Mouse (Mus musculus) heart, embryonic 11.5 days (tissue): Measurements from ENCODE around the gene Wdr37. TPM values are rescaled to one million over a fixed set of nuclear protein-coding genes. Genes with fewer than 3 reads are reported as not detected.
A peak's percentile ranks its signal among the peaks of the same experiment; 100 is the strongest.

Source experiments
- ATAC-seq: fragments of 200-750 bp; cut with Nextera tagmentation; replicated peaks from 2 replicates; pipeline ENCODE4 v1.8.0; 2017; ENCODE audit warnings: moderate library complexity; ENCODE audit not compliant: insufficient number of reproducible peaks, low FRiP score, low TSS enrichment
- H3K27ac ChIP-seq: fragments of 300-500 bp; sonication (generic); 2 replicates; pipeline ENCODE4 v1.5.1; 2014; ENCODE audit warnings: mild to moderate bottlenecking, low read depth, low read length
- H3K27me3 ChIP-seq: fragments of 300-500 bp; sonication (generic); 2 replicates; pipeline ENCODE4 v1.6.1; 2014; ENCODE audit warnings: mild to moderate bottlenecking, low read length, mixed read lengths; ENCODE audit not compliant: control insufficient read depth, insufficient read depth
- H3K36me3 ChIP-seq: fragments of 300-500 bp; sonication (generic); 2 replicates; pipeline ENCODE4 v1.6.1; 2014; ENCODE audit warnings: mild to moderate bottlenecking, low read length, moderate library complexity, mixed read lengths; ENCODE audit not compliant: control insufficient read depth, insufficient read depth
- H3K4me1 ChIP-seq: fragments of 300-500 bp; sonication (generic); 2 replicates; pipeline ENCODE4 v1.6.1; 2014; ENCODE audit warnings: low read length; ENCODE audit not compliant: control insufficient read depth, insufficient read depth
- H3K4me2 ChIP-seq: fragments of 300-500 bp; sonication (generic); 2 replicates; pipeline ENCODE4 v1.6.1; 2014; ENCODE audit warnings: mild to moderate bottlenecking, moderate library complexity
- H3K4me3 ChIP-seq: fragments of 300-500 bp; sonication (generic); 2 replicates; pipeline ENCODE4 v1.5.1; 2014; ENCODE audit warnings: low read depth, low read length
- H3K9ac ChIP-seq: fragments of 300-500 bp; sonication (generic); 2 replicates; pipeline ENCODE4 v1.6.1; 2014; ENCODE audit warnings: mild to moderate bottlenecking, low read depth, low read length, moderate library complexity
- H3K9me3 ChIP-seq: fragments of 300-500 bp; sonication (generic); replicated peaks from 2 replicates; pipeline ENCODE4 v1.6.1; 2016; ENCODE audit warnings: low read length; ENCODE audit not compliant: control insufficient read depth
- WGBS: fragments of 180-500 bp; shearing (Covaris S2); extraction: QIAGEN DNeasy Blood & Tissue Kit; methylation state at CpG from one replicate; pipeline ENCODE4 v1.1.7; 2014; ENCODE audit not compliant: insufficient replicate concordance; 5-methylcytosine and 5-hydroxymethylcytosine counted together
- polyA plus RNA-seq: library from polyadenylated mRNA; unstranded; fragments of >200 nt; fragmentation: Nextera tagmentation; extraction: Ambion mirVana; gene quantifications from 2 replicates; pipeline ENCODE4 v1.2.1, GENCODE M21; 2014

Gene Wdr37
- polyA plus RNA-seq, 1 experiment from 2014 or later = 19.6 TPM

GRCm38 (mm10) chr13:8873776-8874175 is 2.1 kb upstream of the Wdr37 start:
- Histone ChIP-seq H3K4me1 (0 out of 2 replicates have a peak, but pooled peaks cover 8% of the 10 kb centered on the region), H3K4me3 (no peak overlapping the region), H3K9me3 (no peaks in the 10 kb centered on the region), H3K4me2 (no peak overlapping the region), H3K36me3 (no peaks in the 10 kb centered on the region), H3K27ac (no peak overlapping the region), H3K27me3 (no peaks in the 10 kb centered on the region), H3K9ac (no peak overlapping the region)
- no peak for ATAC-seq
- WGBS = 90% methylated on average over 1 of the region's 1 CpGs

DNA sequence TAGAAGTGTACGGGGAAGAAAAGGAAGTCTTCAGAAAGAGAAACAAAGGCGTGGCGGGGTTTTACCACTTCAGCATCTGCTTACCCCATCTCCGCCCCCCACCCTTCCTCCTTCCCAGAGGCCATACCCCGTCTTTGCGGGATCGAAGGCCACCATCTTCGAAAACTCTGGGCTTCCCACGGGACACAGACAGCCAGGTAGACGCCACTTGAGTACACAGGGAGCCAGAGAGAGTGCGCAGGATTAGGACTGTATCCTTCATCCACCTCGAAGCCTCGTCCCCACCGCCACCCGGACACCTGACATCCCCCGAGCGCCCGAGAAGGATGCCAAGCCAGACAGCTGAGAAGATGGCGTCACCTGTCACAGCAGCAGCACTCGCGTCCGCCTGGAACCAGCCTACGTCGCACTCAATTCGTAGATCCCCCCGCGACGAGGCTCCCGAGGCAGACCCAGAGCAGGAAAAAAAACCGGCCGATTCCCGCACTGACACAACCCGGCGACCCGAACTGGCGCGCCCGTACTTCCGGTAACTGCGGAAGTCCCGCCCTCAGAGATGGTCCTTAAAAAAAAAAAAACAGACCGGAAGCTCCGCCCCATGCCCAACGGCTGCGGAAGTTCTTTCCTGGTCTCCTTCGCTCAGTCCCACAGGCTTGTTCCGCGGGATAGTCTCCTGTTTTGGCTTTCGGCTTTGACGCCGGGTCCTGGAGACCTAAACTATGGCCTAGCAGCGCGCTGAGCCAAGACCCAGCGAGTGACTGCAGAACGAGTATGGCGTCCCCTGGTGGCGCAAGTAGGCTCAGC is 997 bp downstream of the Wdr37 start:
- Histone ChIP-seq H3K27ac (peak overlapping the region; percentile 95), H3K27me3 (no peaks in the 10 kb centered on the region), H3K9me3 (no peaks in the 10 kb centered on the region), H3K36me3 (no peaks in the 10 kb centered on the region), H3K4me1 (0 out of 2 replicates have a peak, but pooled peaks cover 8% of the 10 kb centered on the region), H3K4me2 (peak overlapping the region; percentile 84), H3K4me3 (peak overlapping the region; percentile 91), H3K9ac (peak overlapping the region; percentile 88)
- under 1% methylated on average over 57 of the region's 57 CpGs for WGBS
- peak; percentile 86 for ATAC-seq

DNA sequence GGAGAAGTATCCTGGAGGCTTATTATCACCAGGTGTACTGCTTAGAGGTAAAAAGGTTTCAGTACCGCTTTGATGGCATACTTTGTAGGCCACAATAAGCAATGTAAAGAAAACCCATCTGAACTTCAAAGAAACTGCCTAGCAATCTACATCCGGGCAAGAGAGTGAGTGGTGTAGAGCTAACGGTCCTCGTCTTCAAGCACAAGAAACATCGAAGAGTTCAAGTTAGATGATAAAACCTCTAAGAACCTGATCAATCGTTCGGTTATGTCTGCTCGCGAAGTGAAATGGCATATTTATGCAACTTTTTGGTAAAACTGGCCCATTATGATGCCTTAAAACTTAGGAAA is 1.6 kb downstream of the Wdr37 start:
- peak overlapping the region; percentile 84 for H3K4me2 ChIP-seq
- 0 out of 2 replicates have a peak, but pooled peaks cover 8% of the 10 kb centered on the region for H3K4me1 ChIP-seq
- no peaks in the 10 kb centered on the region for H3K9me3 ChIP-seq
- WGBS = 5% methylated on average over 9 of the region's 9 CpGs
- H3K4me3 ChIP-seq = peak overlapping the region; percentile 91
- H3K36me3 ChIP-seq = no peaks in the 10 kb centered on the region
- peak overlapping the region; percentile 95; the same call in 1 of the 2 replicates for H3K27ac ChIP-seq
- no peak for ATAC-seq
- H3K9ac ChIP-seq = peak overlapping the region; percentile 88
- no peaks in the 10 kb centered on the region for H3K27me3 ChIP-seq

DNA sequence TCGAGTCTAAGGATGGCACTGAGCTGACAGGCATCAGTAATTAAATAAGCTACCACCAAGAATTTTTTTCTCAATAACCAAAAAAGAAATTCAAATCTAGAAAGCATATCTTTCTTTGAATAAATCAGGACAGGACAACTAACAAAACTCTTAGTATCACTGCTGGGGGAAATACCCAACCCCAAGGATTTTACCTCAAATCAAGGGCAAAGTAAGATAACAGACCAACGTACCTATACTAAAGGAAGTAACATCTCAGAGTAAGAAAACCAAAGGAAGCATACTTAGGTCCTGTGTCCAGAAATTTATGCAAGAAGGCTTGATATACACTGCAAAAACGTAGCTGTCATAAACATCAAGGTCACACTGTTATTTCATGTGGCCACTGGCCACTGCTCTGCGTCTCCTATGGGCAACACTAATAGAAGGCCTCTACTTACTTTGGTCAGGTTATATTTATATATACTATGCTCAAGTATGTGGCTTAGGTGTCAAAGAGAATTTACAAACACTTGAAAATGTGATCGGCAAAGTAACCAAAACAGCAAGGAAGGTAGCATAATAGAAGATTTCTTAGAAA is 2.0 kb downstream of the Wdr37 start:
- Histone ChIP-seq H3K27ac (0 out of 2 replicates have a peak overlapping the region, but pooled peaks have one; percentile 95), H3K4me2 (peak overlapping the region; percentile 84), H3K9me3 (no peaks in the 10 kb centered on the region), H3K27me3 (no peaks in the 10 kb centered on the region), H3K4me1 (0 out of 2 replicates have a peak, but pooled peaks cover 8% of the 10 kb centered on the region), H3K9ac (peak overlapping the region; percentile 88), H3K4me3 (peak overlapping the region; percentile 91), H3K36me3 (0 out of 2 replicates have a peak, but pooled peaks cover 2% of the 10 kb centered on the region)
- no peak for ATAC-seq
- WGBS = 72% methylated on average over 5 of the region's 5 CpGs

GRCm38 (mm10) chr13:8866612-8867011 is 5.1 kb downstream of the Wdr37 start:
- Histone ChIP-seq H3K27me3 (no peaks in the 10 kb centered on the region), H3K9ac (no peak overlapping the region), H3K36me3 (0 out of 2 replicates have a peak, but pooled peaks cover 2% of the 10 kb centered on the region), H3K4me1 (0 out of 2 replicates have a peak, but pooled peaks cover 5% of the 10 kb centered on the region), H3K9me3 (no peaks in the 10 kb centered on the region), H3K4me3 (no peak overlapping the region), H3K27ac (no peak overlapping the region), H3K4me2 (no peak overlapping the region)
- WGBS = 84% methylated on average over 7 of the region's 7 CpGs
- no peak for ATAC-seq

DNA sequence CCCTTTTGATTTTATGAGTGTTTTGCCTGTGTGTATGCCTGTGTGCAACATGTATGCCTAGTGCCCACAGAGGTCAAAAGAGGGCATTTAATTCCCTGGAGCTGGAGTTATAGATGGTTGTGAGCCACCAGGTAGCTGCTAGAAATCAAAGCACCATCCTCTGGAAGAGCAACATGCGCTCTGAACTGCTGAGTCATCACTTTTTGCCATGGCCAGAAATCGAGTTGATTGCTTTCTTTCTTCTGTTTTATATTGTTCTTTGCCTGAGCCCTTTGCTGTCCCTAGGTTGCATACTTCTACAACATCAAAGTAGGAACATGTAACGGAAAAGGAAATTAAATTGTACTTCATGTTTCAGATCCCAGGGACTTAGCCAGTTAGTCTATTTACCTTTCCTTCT is 6.7 kb downstream of the Wdr37 start:
- H3K4me3 ChIP-seq = no peak overlapping the region
- no peak overlapping the region for H3K9ac ChIP-seq
- H3K27me3 ChIP-seq = no peaks in the 10 kb centered on the region
- no peaks in the 10 kb centered on the region for H3K9me3 ChIP-seq
- H3K27ac ChIP-seq = no peak overlapping the region
- peaks cover 5% of the 10 kb centered on the region; the same call in 1 of the 2 replicates for H3K36me3 ChIP-seq
- WGBS = 75% methylated on average over 3 of the region's 3 CpGs
- ATAC-seq = no peak
- 0 out of 2 replicates have a peak, but pooled peaks cover 4% of the 10 kb centered on the region for H3K4me1 ChIP-seq
- H3K4me2 ChIP-seq = no peak overlapping the region

DNA sequence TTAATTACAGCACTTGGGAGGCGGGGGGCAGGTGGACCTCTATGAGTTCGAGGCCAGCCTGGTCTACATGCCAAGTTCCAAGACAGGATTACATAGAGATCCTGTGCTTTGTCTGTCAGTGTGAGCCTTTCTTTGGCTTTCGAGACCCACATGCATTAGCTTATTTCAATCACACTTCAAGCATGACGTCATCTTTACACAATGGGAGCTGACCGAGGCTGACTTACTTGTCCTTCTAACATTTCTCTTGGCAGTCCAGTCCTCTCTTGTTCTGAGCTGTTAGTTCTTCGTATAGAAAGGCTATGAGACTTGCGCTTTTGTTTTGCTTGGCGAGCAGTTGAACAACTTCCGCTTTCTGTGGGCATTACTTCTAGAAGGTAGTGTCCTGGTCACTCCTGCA is 10.8 kb downstream of the Wdr37 start:
- 88% methylated on average over 9 of the region's 9 CpGs for WGBS
- Histone ChIP-seq H3K27me3 (no peaks in the 10 kb centered on the region), H3K4me3 (no peak overlapping the region), H3K27ac (no peak overlapping the region), H3K9ac (no peak overlapping the region), H3K9me3 (no peaks in the 10 kb centered on the region), H3K36me3 (peaks cover 8% of the 10 kb centered on the region; the same call in 1 of the 2 replicates), H3K4me1 (no peaks in the 10 kb centered on the region), H3K4me2 (no peak overlapping the region)
- ATAC-seq = no peak

DNA sequence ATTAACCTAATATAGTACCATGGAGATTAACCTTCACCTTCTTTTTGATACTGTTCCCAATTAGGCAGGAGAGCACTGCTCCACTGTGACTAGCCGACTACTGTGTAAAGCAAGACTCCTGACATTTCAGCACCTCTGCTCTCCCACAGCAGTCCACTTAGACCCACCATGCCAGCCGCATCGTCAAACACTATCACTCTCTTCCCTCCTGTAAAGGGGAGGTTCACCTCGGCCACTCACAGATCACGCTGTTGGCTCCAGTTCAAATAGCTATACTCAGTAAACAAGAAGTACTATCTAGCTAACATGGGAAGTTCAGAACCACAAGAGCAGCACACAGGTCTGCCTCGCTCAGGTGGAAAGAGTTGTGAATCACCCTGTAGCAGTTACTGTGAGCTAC is 13.3 kb downstream of the Wdr37 start:
- Histone ChIP-seq H3K4me2 (no peak overlapping the region), H3K4me3 (no peak overlapping the region), H3K27ac (no peak overlapping the region), H3K9ac (no peak overlapping the region), H3K9me3 (no peaks in the 10 kb centered on the region), H3K27me3 (no peaks in the 10 kb centered on the region), H3K4me1 (no peaks in the 10 kb centered on the region), H3K36me3 (peaks cover 11% of the 10 kb centered on the region)
- 59% methylated on average over 6 of the region's 6 CpGs for WGBS
- ATAC-seq = no peak
